Mouse (Mus musculus) gastrocnemius, adult 18-20 months (tissue): ENCODE results near the gene Tmem222. TPM values are rescaled to one million over a fixed set of nuclear protein-coding genes. Genes with fewer than 3 reads are reported as not detected.

ENCODE experiments used
- DNase-seq: peaks from one replicate; pipeline ENCODE4 v3.0.0; 2021; ENCODE audit warnings: low spot score
- total RNA-seq, 2 experiments: library from RNA; stranded (reverse); gene quantifications; 2 replicates each; pipeline ENCODE4 v1.2.3; 2021

Gene Tmem222
- total RNA-seq, 2 experiments from 2014 or later = 26.8 to 26.9 TPM

GRCm38 (mm10) chr4:133285950-133286349 is 8.4 kb upstream of the Tmem222 start:
- no peak for DNase-seq

GRCm38 (mm10) chr4:133285299-133285698 is 7.7 kb upstream of the Tmem222 start:
- DNase-seq = no peak

- DNase-seq = no peak
Observed at GRCm38 (mm10) chr4:133282656-133283055, 5.1 kb upstream of the Tmem222 start.

GRCm38 (mm10) chr4:133281951-133282481 is 4.4 kb upstream of the Tmem222 start:
- DNase-seq = no peak

- no peak for DNase-seq
Observed at GRCm38 (mm10) chr4:133281513-133281912, 3.9 kb upstream of the Tmem222 start.

GRCm38 (mm10) chr4:133278482-133278881 is 890 bp upstream of the Tmem222 start:
- no peak for DNase-seq

- DNase-seq = no peak
Observed at GRCm38 (mm10) chr4:133278067-133278466, 475 bp upstream of the Tmem222 start.

- no peak for DNase-seq
Observed at GRCm38 (mm10) chr4:133270929-133271328, 6.7 kb downstream of the Tmem222 start.

- peak; percentile 41 for DNase-seq
Observed at GRCm38 (mm10) chr4:133269596-133269995, 8.0 kb downstream of the Tmem222 start.

GRCm38 (mm10) chr4:133268931-133269330 is 8.7 kb downstream of the Tmem222 start:
- DNase-seq = no peak

GRCm38 (mm10) chr4:133266248-133266880 is 11.2 kb downstream of the Tmem222 start:
- DNase-seq = peak; percentile 53

GRCm38 (mm10) chr4:133265759-133266158 is 11.8 kb downstream of the Tmem222 start:
- DNase-seq = no peak

GRCm38 (mm10) chr4:133265297-133265696 is 12.3 kb downstream of the Tmem222 start:
- DNase-seq = no peak

- DNase-seq = no peak
Observed at GRCm38 (mm10) chr4:133264559-133264958, 13.0 kb downstream of the Tmem222 start.

- DNase-seq = no peak
Observed at GRCm38 (mm10) chr4:133263756-133264155, 13.8 kb downstream of the Tmem222 start.

- no peak for DNase-seq
Observed at GRCm38 (mm10) chr4:133262882-133263281, 14.7 kb downstream of the Tmem222 start, which contains the start of gene Sytl1. TSS of gene Sytl1 (minus strand) at chr4:133263113.

GRCm38 (mm10) chr4:133262375-133262765 is 15.2 kb downstream of the Tmem222 start:
- no peak for DNase-seq

- no peak for DNase-seq
Observed at GRCm38 (mm10) chr4:133261641-133262374, 15.8 kb downstream of the Tmem222 start.

- DNase-seq = no peak
Observed at GRCm38 (mm10) chr4:133257798-133258408, 19.7 kb downstream of the Tmem222 start.

GRCm38 (mm10) chr4:133257230-133257629 is 20.4 kb downstream of the Tmem222 start:
- no peak for DNase-seq

- DNase-seq = no peak
Observed at GRCm38 (mm10) chr4:133256820-133257219, 20.8 kb downstream of the Tmem222 start.

GRCm38 (mm10) chr4:133255392-133255791 is 22.2 kb downstream of the Tmem222 start:
- DNase-seq = no peak
